Mouse (Mus musculus) C2C12 (cell line): ENCODE measurements around the gene Fat4.

Experiments
- CEBPB ChIP-seq: IDR thresholded peaks from one replicate; pipeline ENCODE4 v1.6.1; 2011; ENCODE audit warnings: low read depth, mild to moderate bottlenecking, control low read depth, moderate library complexity
- CTCF ChIP-seq: IDR thresholded peaks from one replicate; pipeline ENCODE4 v1.5.1; 2011; ENCODE audit not compliant: control insufficient read depth, insufficient read depth, insufficient read length
- FOSL1 ChIP-seq: IDR thresholded peaks from one replicate; pipeline ENCODE4 v1.8.0; 2011; ENCODE audit warnings: mild to moderate bottlenecking, low read length; ENCODE audit not compliant: poor library complexity, insufficient read depth, severe bottlenecking
- MYOD1 ChIP-seq: IDR thresholded peaks from one replicate; pipeline ENCODE4 v1.6.1; 2011; ENCODE audit warnings: low read depth; ENCODE audit not compliant: control insufficient read depth, insufficient read length
- USF1 ChIP-seq: IDR thresholded peaks from one replicate; pipeline ENCODE4 v1.6.1; 2011; ENCODE audit warnings: low read depth, mild to moderate bottlenecking, control low read depth, moderate library complexity

- TF ChIP-seq CTCF (no peak), FOSL1 (no peak), MYOD1 (no peak), CEBPB (no peak), USF1 (no peak)
Observed at GRCm38 (mm10) chr3:38928751-38929150, 42.0 kb downstream of the Fat4 start.
